Mouse (Mus musculus): ENCODE results near the gene Cxcl2.

DNA sequence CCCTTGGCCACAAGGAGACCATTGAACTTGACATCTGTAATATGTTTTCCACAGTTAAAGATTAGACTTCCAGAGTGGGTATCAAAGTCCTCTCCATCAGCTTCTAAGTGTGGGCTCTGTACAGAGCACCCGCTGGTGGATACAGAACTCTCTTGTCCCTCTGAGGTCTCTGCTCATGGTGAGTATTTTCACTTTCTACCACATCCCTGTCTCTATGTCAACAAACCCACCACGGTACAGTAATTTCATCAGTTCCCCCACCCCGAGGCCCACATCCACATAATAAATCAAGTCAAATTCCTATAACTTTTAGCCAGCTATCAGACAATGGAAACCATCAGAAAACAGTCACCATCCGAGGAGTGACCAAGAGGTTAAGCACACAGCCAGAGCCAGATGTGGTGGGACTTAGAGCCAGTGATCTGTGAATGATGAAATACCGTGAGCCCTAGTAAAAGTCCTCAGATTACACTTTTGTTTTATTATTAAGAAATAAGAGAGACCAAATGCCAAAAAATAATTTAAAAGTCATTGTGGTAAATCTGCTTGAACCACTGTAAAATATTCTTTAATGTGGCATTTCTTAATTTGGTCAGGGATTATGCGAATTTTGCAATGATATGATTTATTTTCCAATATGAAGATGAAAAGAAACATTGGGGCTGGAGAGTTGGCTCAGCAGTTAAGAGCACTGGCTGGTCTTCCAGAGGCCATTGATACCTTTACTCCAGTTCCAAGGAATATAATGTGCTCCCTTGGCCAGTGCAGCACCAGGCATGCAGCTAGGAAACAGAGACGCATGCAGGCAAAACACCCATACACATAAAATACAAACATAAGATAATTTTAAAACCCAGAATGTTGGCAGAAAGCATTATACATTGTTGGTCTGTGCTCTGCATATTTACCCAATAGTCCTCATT is 48.1 kb upstream of the Cxcl2 start:
- TF ChIP-seq SRF (IDR thresholded peaks at IDR 0.05; ENCODE audit: control insufficient read depth, insufficient read length, low read depth): no peak
- TF ChIP-seq POLR2A (IDR thresholded peaks at IDR 0.05; ENCODE audit: insufficient read length, low read depth): no peak
- no peak for TF ChIP-seq MAX (IDR thresholded peaks at IDR 0.05; ENCODE audit: low read depth)
- TF ChIP-seq E2F4 (IDR thresholded peaks at IDR 0.05; ENCODE audit: insufficient read depth): no peak
- no peak for TF ChIP-seq TCF12 (IDR thresholded peaks at IDR 0.05; ENCODE audit: insufficient read depth, poor library complexity, severe bottlenecking)
- TF ChIP-seq POLR2AphosphoS2 (IDR thresholded peaks at IDR 0.05; ENCODE audit: insufficient read length, low read depth): no peak
- TF ChIP-seq TCF3 (IDR thresholded peaks at IDR 0.05; ENCODE audit: insufficient read length, low read depth): no peak
- no peak for TF ChIP-seq USF1 (IDR thresholded peaks at IDR 0.05; ENCODE audit: low read depth)
- no peak for TF ChIP-seq CEBPB (IDR thresholded peaks at IDR 0.05; ENCODE audit: insufficient read depth, poor library complexity, severe bottlenecking)
- no peak for TF ChIP-seq MYOD1 (IDR thresholded peaks at IDR 0.05; ENCODE audit: control insufficient read depth in 1 of 3, insufficient read length in 2 of 3, low read depth in 2 of 3)
- no peak for TF ChIP-seq REST (IDR thresholded peaks at IDR 0.05; ENCODE audit: insufficient read depth, insufficient read length)
- no peak for TF ChIP-seq MYOG (IDR thresholded peaks at IDR 0.05; ENCODE audit: control insufficient read depth in 1 of 3, insufficient read depth in 1 of 3, insufficient read length in 2 of 3, low read depth in 2 of 3)
